Mouse (Mus musculus) forebrain, embryonic 11.5 days (tissue): ENCODE measurements around the gene Sec22c. TPM values are rescaled to one million over a fixed set of nuclear protein-coding genes. Genes with fewer than 3 reads are reported as not detected.

ENCODE experiments used
- ATAC-seq: fragments of 200-750 bp; cut with Nextera tagmentation; replicated peaks from 2 replicates; pipeline ENCODE4 v1.8.0; 2017; ENCODE audit warnings: moderate TSS enrichment; ENCODE audit not compliant: low FRiP score
- DNase-seq: peaks from one replicate; pipeline ENCODE4 v3.0.0-alpha.2; 2017; ENCODE audit warnings: low spot score
- H3K27ac ChIP-seq: fragments of 300-500 bp; sonication (generic); 2 replicates; pipeline ENCODE4 v1.5.1; 2014; ENCODE audit warnings: low read depth, low read length
- H3K27me3 ChIP-seq: fragments of 300-500 bp; sonication (generic); 2 replicates; pipeline ENCODE4 v1.6.1; 2014; ENCODE audit warnings: mild to moderate bottlenecking, low read length, mixed read lengths; ENCODE audit not compliant: control insufficient read depth, insufficient read depth
- H3K36me3 ChIP-seq: fragments of 300-500 bp; sonication (generic); 2 replicates; pipeline ENCODE4 v1.6.1; 2014; ENCODE audit warnings: mild to moderate bottlenecking, low read length, moderate library complexity, mixed read lengths; ENCODE audit not compliant: control insufficient read depth, insufficient read depth
- H3K4me1 ChIP-seq: fragments of 300-500 bp; sonication (generic); replicated peaks from 2 replicates; pipeline ENCODE4 v1.6.1; 2014; ENCODE audit warnings: low read length, mixed read lengths; ENCODE audit not compliant: control insufficient read depth, insufficient read depth
- H3K4me2 ChIP-seq: fragments of 300-500 bp; sonication (generic); 2 replicates; pipeline ENCODE4 v1.6.1; 2014; ENCODE audit warnings: low read depth, mild to moderate bottlenecking, low read length, moderate library complexity, mixed read lengths; ENCODE audit not compliant: severe bottlenecking
- H3K4me3 ChIP-seq: fragments of 300-500 bp; sonication (generic); 2 replicates; pipeline ENCODE4 v1.5.1; 2014; ENCODE audit warnings: low read depth, low read length
- H3K9ac ChIP-seq: fragments of 300-500 bp; sonication (generic); 2 replicates; pipeline ENCODE4 v1.6.1; 2014; ENCODE audit warnings: low read length
- H3K9me3 ChIP-seq: fragments of 300-500 bp; sonication (generic); 2 replicates; pipeline ENCODE4 v1.6.1; 2016; ENCODE audit warnings: low read length, mixed read lengths; ENCODE audit not compliant: control insufficient read depth
- WGBS: fragments of 180-500 bp; shearing (Covaris S2); extraction: QIAGEN DNeasy Blood & Tissue Kit; methylation state at CpG from one replicate; pipeline ENCODE4 v1.1.7; 2014; 5-methylcytosine and 5-hydroxymethylcytosine counted together
- polyA plus RNA-seq: library from polyadenylated mRNA; unstranded; fragments of >200 nt; fragmentation: Nextera tagmentation; extraction: Ambion mirVana; gene quantifications from 2 replicates; pipeline ENCODE4 v1.2.1, GENCODE M21; 2014

The Sec22c gene
- polyA plus RNA-seq, 1 experiment from 2014 or later = 17.5 TPM

- DNase-seq (no peak), ATAC-seq (no peak)
- 72% methylated on average over 6 of the region's 6 CpGs for WGBS
- no peaks in the 10 kb centered on the region for H3K36me3 ChIP-seq
- no peaks in the 10 kb centered on the region for H3K9me3 ChIP-seq
- no peak overlapping the region for H3K27ac ChIP-seq
- H3K4me1 ChIP-seq = no peaks in the 10 kb centered on the region
- no peak overlapping the region for H3K9ac ChIP-seq
- H3K27me3 ChIP-seq = no peaks in the 10 kb centered on the region
- H3K4me2 ChIP-seq = no peak overlapping the region
- H3K4me3 ChIP-seq = no peak overlapping the region
Observed at GRCm38 (mm10) chr9:121633306-121633705, 72.0 kb downstream of the Sec22c start.

DNA sequence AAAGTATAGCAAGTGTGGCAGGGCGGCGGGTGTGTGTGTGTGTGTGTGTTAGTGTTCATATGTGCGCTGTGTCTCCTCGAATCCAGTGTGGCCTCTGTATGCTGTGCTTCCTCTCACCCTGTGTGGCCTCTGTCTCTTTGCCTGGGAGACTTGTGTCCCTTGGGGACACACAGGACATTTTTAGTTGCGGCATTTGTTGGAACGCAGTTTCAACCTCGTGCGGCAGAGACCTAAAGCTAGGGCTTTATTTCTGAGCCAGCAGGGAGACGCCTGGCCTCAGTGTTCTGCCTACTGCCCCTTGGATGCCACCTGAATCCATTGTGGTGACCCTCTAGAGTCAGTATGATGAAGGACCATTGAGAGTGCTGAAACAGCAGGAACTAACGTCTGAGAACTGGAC lies 72.4 kb downstream of the Sec22c start:
- Histone ChIP-seq H3K27me3 (no peaks in the 10 kb centered on the region), H3K9me3 (no peaks in the 10 kb centered on the region), H3K36me3 (no peaks in the 10 kb centered on the region), H3K4me3 (no peak overlapping the region), H3K9ac (no peak overlapping the region), H3K4me2 (no peak overlapping the region), H3K4me1 (no peaks in the 10 kb centered on the region), H3K27ac (no peak overlapping the region)
- WGBS = 87% methylated on average over 10 of the region's 10 CpGs
- DNase-seq = no peak
- ATAC-seq = no peak

GRCm38 (mm10) chr9:121631946-121632345 lies 73.3 kb downstream of the Sec22c start:
- DNase-seq = no peak
- H3K27ac ChIP-seq = no peak overlapping the region
- no peaks in the 10 kb centered on the region for H3K36me3 ChIP-seq
- no peak overlapping the region for H3K9ac ChIP-seq
- H3K4me1 ChIP-seq = no peaks in the 10 kb centered on the region
- H3K9me3 ChIP-seq = no peaks in the 10 kb centered on the region
- H3K4me3 ChIP-seq = no peak overlapping the region
- H3K27me3 ChIP-seq = no peaks in the 10 kb centered on the region
- WGBS = 79% methylated on average over 4 of the region's 4 CpGs
- no peak overlapping the region for H3K4me2 ChIP-seq
- no peak for ATAC-seq

- H3K9me3 ChIP-seq = no peaks in the 10 kb centered on the region
- ATAC-seq (no peak), DNase-seq (no peak)
- no peaks in the 10 kb centered on the region for H3K36me3 ChIP-seq
- 78% methylated on average over 1 of the region's 1 CpGs for WGBS
- H3K4me1 ChIP-seq = no peaks in the 10 kb centered on the region
- H3K4me3 ChIP-seq = no peak overlapping the region
- H3K27me3 ChIP-seq = no peaks in the 10 kb centered on the region
- H3K4me2 ChIP-seq = no peak overlapping the region
- no peak overlapping the region for H3K27ac ChIP-seq
- H3K9ac ChIP-seq = no peak overlapping the region
Observed at GRCm38 (mm10) chr9:121630627-121631026, 74.7 kb downstream of the Sec22c start.

Other genes with a start within 250 kb of the Sec22c start
- 2.5 and 4.4 TPM in 2 replicates for gene Cck, start 209.8 kb downstream of the Sec22c start, polyA plus RNA-seq
- gene Lyzl4, start 63.4 kb downstream of the Sec22c start, polyA plus RNA-seq = not detected in 2 replicates
- gene Vipr1, start 62.8 kb downstream of the Sec22c start, polyA plus RNA-seq = 0.59 and 0.76 TPM in 2 replicates
- 90.3 and 94.3 TPM in 2 replicates for gene Ss18l2, start 4.8 kb upstream of the Sec22c start, polyA plus RNA-seq
- gene Nktr, start 13.7 kb upstream of the Sec22c start, polyA plus RNA-seq = 61.6 and 67.5 TPM in 2 replicates
- gene Zfp651, start 53.8 kb upstream of the Sec22c start, polyA plus RNA-seq = 9.4 and 12.0 TPM in 2 replicates
- 0.08 and 0.11 TPM in 2 replicates for gene Klhl40, start 72.1 kb upstream of the Sec22c start, polyA plus RNA-seq
- gene Hhatl, start 87.0 kb upstream of the Sec22c start, polyA plus RNA-seq = 0.11 TPM in 1 of 2 replicates, not detected in the other
- gene Ccdc13, start 134.0 kb upstream of the Sec22c start, polyA plus RNA-seq = 2.6 and 2.7 TPM in 2 replicates
- gene Higd1a, start 152.9 kb upstream of the Sec22c start, polyA plus RNA-seq = 170 and 184 TPM in 2 replicates
- 0.97 and 1.4 TPM in 2 replicates for gene Ackr2, start 192.9 kb upstream of the Sec22c start, polyA plus RNA-seq
- not detected in 2 replicates for gene Cyp8b1, start 210.8 kb upstream of the Sec22c start, polyA plus RNA-seq
- gene Fam198a, start 245.5 kb upstream of the Sec22c start, polyA plus RNA-seq = 0.31 and 0.40 TPM in 2 replicates